Mouse (Mus musculus) adipose tissue, adult 10 weeks (tissue): ENCODE results near the gene Rsl1. TPM values are rescaled to one million over a fixed set of nuclear protein-coding genes. Genes with fewer than 3 reads are reported as not detected.

ENCODE experiments used
- polyA plus RNA-seq: library from polyadenylated mRNA; stranded (reverse); fragments of 350-450 nt; fragmentation: Illumina TruSeq; extraction: RNeasy Lipid Tissue Mini Kit (QIAGEN cat#74804); gene quantifications from one replicate; pipeline ENCODE4 v1.2.3, GENCODE M21; 2014; ENCODE audit warnings: low read depth, low replicate concordance

The Rsl1 gene
- polyA plus RNA-seq, result 4.8 TPM

GRCm38 (mm10) chr13:67172991-67173722, at the start of gene Rsl1:
Rsl1 (plus strand) TSS chr13:67173182.

GRCm38 (mm10) chr13:67194340-67194894, 21.4 kb downstream of the Rsl1 start, which contains the start of gene Zfp455:
Zfp455 (plus strand) TSS chr13:67194506.

Other genes starting within 250 kb of the Rsl1 start
- 1.2 TPM for gene Zfp712, start 112.0 kb upstream of the Rsl1 start, polyA plus RNA-seq
- 2.5 TPM for gene Zfp708, start 75.2 kb upstream of the Rsl1 start, polyA plus RNA-seq
- 2.5 TPM for gene Gm28557, start 64.6 kb upstream of the Rsl1 start, polyA plus RNA-seq
- 0.84 TPM for gene Rslcan18, start 56.9 kb upstream of the Rsl1 start, polyA plus RNA-seq
- gene Zfp759, start 51.5 kb upstream of the Rsl1 start, polyA plus RNA-seq, result 3.8 TPM
- 2.4 TPM for gene Zfp455, start 21.3 kb downstream of the Rsl1 start, polyA plus RNA-seq
- gene Zfp458, start 105.3 kb downstream of the Rsl1 start, polyA plus RNA-seq, result 6.5 TPM
- gene Zfp457, start 133.3 kb downstream of the Rsl1 start, polyA plus RNA-seq, result 2.6 TPM
- 4.2 TPM for gene Zfp595, start 159.4 kb downstream of the Rsl1 start, polyA plus RNA-seq
- gene Gm28044, start 187.4 kb downstream of the Rsl1 start, polyA plus RNA-seq, result not detected
- 2.4 TPM for gene Zfp953, start 187.4 kb downstream of the Rsl1 start, polyA plus RNA-seq
- 0.48 TPM for gene Gm28041, start 202.6 kb downstream of the Rsl1 start, polyA plus RNA-seq
- gene Zfp456, start 202.6 kb downstream of the Rsl1 start, polyA plus RNA-seq, result 1.4 TPM
- 6.1 TPM for gene Zfp429, start 226.6 kb downstream of the Rsl1 start, polyA plus RNA-seq
- 1.4 TPM for gene Zfp459, start 248.2 kb downstream of the Rsl1 start, polyA plus RNA-seq